Mouse (Mus musculus) erythroblast, embryonic 14.5 days (primary cell): ENCODE data around the gene Rab37.

Source experiments
- GATA1 ChIP-seq: IDR thresholded peaks from 2 replicates; pipeline ENCODE4 v1.6.1; 2012; ENCODE audit warnings: low read length, inconsistent platforms, mixed read lengths
- TAL1 ChIP-seq: IDR thresholded peaks from 3 replicates; pipeline ENCODE4 v1.6.1; 2012; ENCODE audit warnings: low read length, inconsistent platforms, mixed read lengths

- TF ChIP-seq TAL1 (no peak), GATA1 (no peak)
Observed at GRCm38 (mm10) chr11:115049282-115049895, 41.8 kb upstream of the Rab37 start.
